Mouse (Mus musculus): ENCODE measurements around the gene Acr.

GRCm38 (mm10) chr15:89556401-89557178 lies 11.5 kb upstream of the Acr start:
- peak; percentile 57 for TF ChIP-seq CTCF (IDR thresholded peaks at IDR 0.05; ENCODE audit: low read depth)
- TF ChIP-seq EP300 (optimal IDR thresholded peaks at IDR 0.05): no peak
